Mouse (Mus musculus) heart, embryonic 12.5 days (tissue): ENCODE data around the gene Cntnap1. TPM values are rescaled to one million over a fixed set of nuclear protein-coding genes. Genes with fewer than 3 reads are reported as not detected.
A peak's percentile ranks its signal among the peaks of the same experiment; 100 is the strongest.

Experiments
- ATAC-seq: fragments of 200-750 bp; cut with Nextera tagmentation; 2 replicates; pipeline ENCODE4 v1.8.0; 2017; ENCODE audit warnings: moderate TSS enrichment, moderate library complexity; ENCODE audit not compliant: insufficient number of reproducible peaks, low FRiP score
- H3K27ac ChIP-seq: fragments of 300-500 bp; sonication (generic); 2 replicates; pipeline ENCODE4 v1.5.1; 2016; ENCODE audit warnings: mild to moderate bottlenecking, moderate library complexity; ENCODE audit not compliant: poor library complexity, severe bottlenecking
- H3K27me3 ChIP-seq: fragments of 300-500 bp; sonication (generic); replicated peaks from 2 replicates; pipeline ENCODE4 v1.6.1; 2016; ENCODE audit warnings: mild to moderate bottlenecking, moderate library complexity
- H3K36me3 ChIP-seq: fragments of 300-500 bp; sonication (generic); 2 replicates; pipeline ENCODE4 v1.6.1; 2016; ENCODE audit warnings: mild to moderate bottlenecking, moderate library complexity
- H3K4me1 ChIP-seq: fragments of 300-500 bp; sonication (generic); replicated peaks from 2 replicates; pipeline ENCODE4 v1.6.1; 2016; ENCODE audit warnings: mild to moderate bottlenecking
- H3K4me2 ChIP-seq: fragments of 300-500 bp; sonication (generic); 2 replicates; pipeline ENCODE4 v1.6.1; 2016; ENCODE audit warnings: mild to moderate bottlenecking, moderate library complexity
- H3K4me3 ChIP-seq: fragments of 300-500 bp; sonication (generic); 2 replicates; pipeline ENCODE4 v1.5.1; 2016; ENCODE audit warnings: mild to moderate bottlenecking
- H3K9ac ChIP-seq: fragments of 300-500 bp; sonication (generic); 2 replicates; pipeline ENCODE4 v1.6.1; 2016; ENCODE audit warnings: mild to moderate bottlenecking, moderate library complexity
- H3K9me3 ChIP-seq: fragments of 300-500 bp; sonication (generic); replicated peaks from 2 replicates; pipeline ENCODE4 v1.6.1; 2016; ENCODE audit warnings: mild to moderate bottlenecking, moderate library complexity
- WGBS: fragments of 180-500 bp; shearing (Covaris S2); methylation state at CpG from one replicate; pipeline ENCODE4 v1.1.7; 2016; 5-methylcytosine and 5-hydroxymethylcytosine counted together
- polyA plus RNA-seq: library from polyadenylated mRNA; unstranded; fragments of >200 nt; fragmentation: Nextera tagmentation; extraction: Ambion mirVana; gene quantifications from 2 replicates; pipeline ENCODE4 v1.2.1, GENCODE M21; 2016

Gene Cntnap1
- polyA plus RNA-seq, 1 experiment from 2014 or later = 0.37 TPM

GRCm38 (mm10) chr11:101173112-101173511 is 2.8 kb downstream of the Cntnap1 start:
- ATAC-seq = no peak
- Histone ChIP-seq H3K27ac (0 out of 2 replicates have a peak overlapping the region, but pooled peaks have one; percentile 28), H3K4me2 (peak overlapping the region; percentile 89), H3K9me3 (no peaks in the 10 kb centered on the region), H3K4me3 (peak overlapping the region; percentile 31; the same call in 1 of the 2 replicates), H3K36me3 (peaks cover 3% of the 10 kb centered on the region; the same call in 1 of the 2 replicates), H3K9ac (peak overlapping the region; percentile 59; the same call in 1 of the 2 replicates), H3K4me1 (peaks cover 73% of the 10 kb centered on the region), H3K27me3 (peaks cover 40% of the 10 kb centered on the region)
- 12% methylated on average over 11 of the region's 11 CpGs for WGBS

- peaks cover 66% of the 10 kb centered on the region for H3K4me1 ChIP-seq
- H3K9ac ChIP-seq = peak overlapping the region; percentile 59
- ATAC-seq = peak; percentile 47; the same call in 1 of the 2 replicates
- no peaks in the 10 kb centered on the region for H3K36me3 ChIP-seq
- H3K27ac ChIP-seq = peak overlapping the region; percentile 28
- H3K4me2 ChIP-seq = peak overlapping the region; percentile 89
- WGBS = 3% methylated on average over 61 of the region's 61 CpGs
- H3K4me3 ChIP-seq = peak overlapping the region; percentile 31
- H3K9me3 ChIP-seq = no peaks in the 10 kb centered on the region
- H3K27me3 ChIP-seq = peaks cover 40% of the 10 kb centered on the region
These were observed 3.5 kb downstream of the Cntnap1 start for GRCm38 (mm10) chr11:101173631-101174388.

GRCm38 (mm10) chr11:101174389-101174745 is 4.0 kb downstream of the Cntnap1 start:
- Histone ChIP-seq H3K4me2 (peak overlapping the region; percentile 89), H3K4me3 (peak overlapping the region; percentile 31), H3K9ac (peak overlapping the region; percentile 59; the same call in 1 of the 2 replicates), H3K27me3 (peaks cover 40% of the 10 kb centered on the region), H3K36me3 (no peaks in the 10 kb centered on the region), H3K27ac (no peak overlapping the region), H3K9me3 (no peaks in the 10 kb centered on the region), H3K4me1 (peaks cover 61% of the 10 kb centered on the region)
- WGBS = 39% methylated on average over 9 of the region's 9 CpGs
- no peak for ATAC-seq

DNA sequence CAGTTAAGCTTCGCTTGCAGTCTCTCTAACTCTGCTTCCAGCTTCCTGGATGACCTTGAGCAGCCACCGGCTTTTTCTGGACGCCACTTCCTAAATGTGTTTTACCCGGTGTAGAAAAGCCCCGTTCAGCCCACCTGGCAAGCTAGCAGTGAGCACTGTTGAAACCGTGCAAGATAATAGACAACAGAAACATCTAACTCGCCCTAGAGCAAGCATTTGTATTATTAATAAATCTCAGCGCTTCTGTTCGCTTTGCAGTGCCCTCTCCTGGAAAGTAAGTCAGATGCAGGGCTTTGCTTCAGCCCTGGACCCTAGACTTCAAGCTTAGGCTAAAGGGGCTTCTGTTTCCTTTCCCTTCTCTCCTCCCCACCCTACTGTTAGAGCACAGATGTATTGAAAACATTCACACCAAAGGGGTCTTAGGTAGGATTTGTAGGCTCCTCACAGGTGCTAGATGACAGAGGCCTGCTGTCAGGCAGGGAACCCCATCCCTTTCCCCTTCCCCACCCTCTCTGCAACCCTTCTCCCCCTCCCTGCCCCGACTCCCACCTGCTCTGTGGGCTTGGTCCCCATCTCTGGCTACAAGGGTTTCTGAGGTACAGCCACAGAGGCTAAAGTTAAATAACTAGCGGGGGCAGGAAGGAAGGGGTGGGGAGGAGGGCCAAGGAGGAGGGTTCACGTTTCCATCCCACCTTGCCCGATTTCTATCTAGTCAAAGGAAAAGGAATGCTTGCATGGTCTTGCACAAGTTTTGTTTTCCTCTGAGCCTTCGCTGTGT is 4.7 kb downstream of the Cntnap1 start, which contains the start of gene Ccr10:
Ccr10 (minus strand) TSS at position 593 of the 778 bp plus-strand sequence.
- ATAC-seq = no peak
- Histone ChIP-seq H3K4me3 (peak within 1 kb of the TSS; percentile 43), H3K27ac (no peak within 1 kb of the TSS), H3K9ac (peak within 1 kb of the TSS; percentile 60), H3K9me3 (no peaks in the 10 kb centered on the region), H3K27me3 (peaks cover 39% of the 10 kb centered on the region), H3K4me1 (peaks cover 54% of the 10 kb centered on the region), H3K36me3 (no peaks in the 10 kb centered on the region), H3K4me2 (peak within 1 kb of the TSS; percentile 89)
- 23% methylated on average over 14 of the region's 14 CpGs for WGBS

DNA sequence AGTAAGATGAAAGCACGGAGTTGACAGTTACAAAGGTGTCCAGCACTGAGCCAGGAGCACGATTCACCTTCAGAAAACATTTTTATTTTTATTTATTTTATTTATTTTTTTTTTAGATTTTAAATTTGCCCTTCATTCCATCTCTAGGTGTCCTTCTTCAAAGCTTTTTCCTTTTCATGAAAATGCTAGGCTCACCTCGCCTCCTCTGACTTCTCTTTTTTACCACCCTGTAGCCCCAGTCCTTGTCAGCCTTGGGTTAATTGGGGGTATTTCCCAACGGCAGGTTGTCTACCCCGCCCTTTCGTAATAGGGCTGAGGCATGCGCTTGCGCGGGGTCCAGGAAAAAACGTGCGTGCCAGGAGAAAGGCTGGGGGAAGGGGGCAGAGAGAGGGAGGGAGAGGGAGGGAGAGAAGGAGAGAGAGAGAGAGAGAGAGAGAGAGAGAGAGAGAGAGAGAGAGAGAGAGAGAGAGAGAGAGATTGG is 5.4 kb downstream of the Cntnap1 start:
- 13% methylated on average over 11 of the region's 11 CpGs for WGBS
- no peak overlapping the region for H3K27ac ChIP-seq

DNA sequence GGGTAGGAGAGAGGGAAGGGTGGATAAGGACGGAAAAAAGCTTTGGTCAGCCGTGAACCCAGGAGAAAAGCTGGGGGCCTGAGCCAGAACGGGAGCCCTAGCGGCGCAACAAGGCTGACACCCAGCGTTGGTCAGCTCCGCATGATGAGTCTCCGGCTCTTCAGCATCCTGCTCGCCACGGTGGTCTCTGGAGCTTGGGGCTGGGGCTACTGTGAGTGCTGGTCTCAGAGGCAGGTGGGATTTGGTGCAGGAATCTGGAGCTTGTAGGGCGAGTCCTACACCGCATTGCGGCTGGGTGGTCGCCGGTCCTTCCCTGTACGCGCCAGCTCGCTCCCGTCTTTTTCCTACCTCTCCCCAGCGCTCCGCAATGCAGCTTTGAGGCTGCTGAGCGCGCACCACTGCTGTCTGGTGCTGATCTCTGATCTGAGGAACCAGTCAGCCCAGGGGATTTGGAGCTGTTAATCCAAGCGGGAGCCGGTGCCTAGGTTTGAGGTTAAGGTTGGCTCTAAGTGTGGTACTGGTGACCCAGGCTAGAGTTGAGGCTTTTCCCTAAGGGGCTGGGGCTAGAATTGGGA is 5.9 kb downstream of the Cntnap1 start:
- Histone ChIP-seq H3K4me2 (peak overlapping the region; percentile 73), H3K4me1 (peaks cover 50% of the 10 kb centered on the region), H3K27me3 (peaks cover 39% of the 10 kb centered on the region)

More for the DNA sequence above, 5.4 kb downstream of the Cntnap1 start:
- peak overlapping the region; percentile 43 for H3K4me3 ChIP-seq
- no peaks in the 10 kb centered on the region for H3K36me3 ChIP-seq
- peaks cover 50% of the 10 kb centered on the region for H3K4me1 ChIP-seq
- H3K9ac ChIP-seq = peak overlapping the region; percentile 60
- peak overlapping the region; percentile 73 for H3K4me2 ChIP-seq
- H3K9me3 ChIP-seq = no peaks in the 10 kb centered on the region
- peaks cover 39% of the 10 kb centered on the region for H3K27me3 ChIP-seq
- ATAC-seq = no peak

DNA sequence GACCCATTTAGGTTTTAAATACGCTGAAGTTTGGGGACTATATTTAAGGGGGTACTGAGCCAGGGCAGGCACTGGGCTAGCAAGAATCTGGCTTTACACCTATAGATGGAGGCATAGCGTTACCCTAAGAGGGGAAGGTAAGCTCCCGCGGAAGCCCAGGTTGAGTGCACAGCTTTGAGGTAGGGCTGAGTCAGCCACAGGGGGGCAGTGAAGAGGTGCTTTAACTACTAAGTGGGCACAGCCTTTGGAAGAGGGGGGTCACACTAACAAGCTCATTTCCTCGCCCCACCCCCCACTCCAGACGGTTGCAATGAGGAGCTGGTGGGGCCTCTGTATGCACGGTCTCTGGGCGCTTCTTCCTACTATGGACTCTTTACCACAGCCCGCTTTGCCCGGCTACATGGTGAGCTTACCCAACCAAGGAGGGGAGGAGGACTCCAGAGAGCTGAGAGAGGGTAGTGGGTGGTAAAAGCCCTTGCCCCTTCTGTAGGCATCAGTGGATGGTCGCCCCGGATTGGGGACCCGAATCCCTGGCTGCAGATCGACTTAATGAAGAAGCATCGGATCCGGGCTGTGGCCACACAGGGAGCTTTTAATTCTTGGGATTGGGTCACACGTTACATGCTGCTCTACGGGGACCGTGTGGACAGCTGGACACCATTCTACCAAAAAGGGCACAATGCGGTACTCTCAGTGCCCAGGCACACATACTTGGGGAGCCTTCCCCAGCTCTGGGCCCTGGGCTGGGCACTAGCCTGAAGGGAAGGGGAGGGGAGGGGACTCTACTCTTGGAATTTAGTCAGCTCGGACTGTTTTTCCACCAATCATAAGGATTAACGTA is 6.8 kb downstream of the Cntnap1 start:
- ATAC-seq = no peak
- H3K36me3 ChIP-seq = no peaks in the 10 kb centered on the region
- 33% methylated on average over 22 of the region's 22 CpGs for WGBS
- no peak overlapping the region for H3K27ac ChIP-seq
- no peaks in the 10 kb centered on the region for H3K9me3 ChIP-seq
- H3K27me3 ChIP-seq = peaks cover 39% of the 10 kb centered on the region
- H3K4me2 ChIP-seq = peak overlapping the region; percentile 73
- peaks cover 46% of the 10 kb centered on the region for H3K4me1 ChIP-seq
- no peak overlapping the region for H3K4me3 ChIP-seq
- no peak overlapping the region for H3K9ac ChIP-seq

More for the DNA sequence above, 5.9 kb downstream of the Cntnap1 start:
- Histone ChIP-seq H3K4me3 (peak overlapping the region; percentile 43), H3K27ac (no peak overlapping the region), H3K9ac (peak overlapping the region; percentile 60; the same call in 1 of the 2 replicates), H3K9me3 (no peaks in the 10 kb centered on the region), H3K36me3 (no peaks in the 10 kb centered on the region)
- ATAC-seq = no peak
- WGBS = under 1% methylated on average over 25 of the region's 25 CpGs

DNA sequence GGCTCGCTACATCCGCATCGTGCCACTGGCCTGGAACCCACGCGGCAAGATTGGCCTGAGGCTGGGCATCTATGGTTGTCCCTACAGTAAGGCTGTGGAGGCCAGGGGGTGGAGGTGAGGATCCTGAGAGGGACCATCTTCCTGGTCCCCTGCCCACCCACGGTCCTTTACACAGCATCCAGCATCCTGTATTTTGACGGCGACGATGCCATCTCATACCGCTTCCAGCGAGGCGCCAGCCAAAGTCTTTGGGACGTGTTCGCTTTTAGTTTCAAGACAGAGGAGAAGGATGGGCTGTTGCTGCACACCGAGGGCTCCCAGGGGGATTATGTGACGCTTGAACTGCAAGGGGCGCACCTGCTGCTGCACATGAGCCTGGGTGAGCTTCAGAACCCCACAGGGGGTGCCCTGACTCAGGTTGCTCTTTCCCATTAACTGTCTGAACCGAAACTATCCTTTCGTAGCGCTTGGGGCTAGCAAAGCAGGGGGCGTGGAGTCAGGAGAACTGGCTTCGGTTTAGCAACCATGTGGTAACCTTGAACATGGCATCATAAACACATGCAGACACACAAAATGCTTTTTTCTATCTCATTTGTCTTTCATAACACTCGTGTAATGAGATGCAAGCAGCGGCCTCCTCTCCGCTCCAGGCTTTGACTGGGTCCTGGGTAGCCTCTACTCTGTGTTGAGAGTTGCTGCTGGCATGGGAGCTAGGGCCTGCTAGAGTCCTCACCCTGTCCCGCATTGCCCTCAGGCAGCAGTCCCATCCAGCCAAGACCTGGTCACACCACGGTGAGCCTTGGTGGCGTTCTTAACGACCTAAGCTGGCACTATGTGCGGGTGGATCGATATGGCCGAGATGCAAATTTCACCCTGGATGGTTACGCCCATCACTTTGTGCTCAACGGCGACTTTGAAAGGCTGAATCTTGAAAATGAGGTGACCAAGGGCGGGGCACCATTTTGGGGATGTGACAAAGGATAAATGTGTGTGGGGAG is 8.0 kb downstream of the Cntnap1 start:
- ATAC-seq = no peak
- no peak overlapping the region for H3K4me3 ChIP-seq
- peak overlapping the region; percentile 7; the same call in 1 of the 2 replicates for H3K4me2 ChIP-seq
- 56% methylated on average over 36 of the region's 36 CpGs for WGBS
- peaks cover 35% of the 10 kb centered on the region for H3K4me1 ChIP-seq
- H3K36me3 ChIP-seq = no peaks in the 10 kb centered on the region
- peaks cover 39% of the 10 kb centered on the region for H3K27me3 ChIP-seq
- H3K9ac ChIP-seq = no peak overlapping the region
- no peaks in the 10 kb centered on the region for H3K9me3 ChIP-seq
- no peak overlapping the region for H3K27ac ChIP-seq

DNA sequence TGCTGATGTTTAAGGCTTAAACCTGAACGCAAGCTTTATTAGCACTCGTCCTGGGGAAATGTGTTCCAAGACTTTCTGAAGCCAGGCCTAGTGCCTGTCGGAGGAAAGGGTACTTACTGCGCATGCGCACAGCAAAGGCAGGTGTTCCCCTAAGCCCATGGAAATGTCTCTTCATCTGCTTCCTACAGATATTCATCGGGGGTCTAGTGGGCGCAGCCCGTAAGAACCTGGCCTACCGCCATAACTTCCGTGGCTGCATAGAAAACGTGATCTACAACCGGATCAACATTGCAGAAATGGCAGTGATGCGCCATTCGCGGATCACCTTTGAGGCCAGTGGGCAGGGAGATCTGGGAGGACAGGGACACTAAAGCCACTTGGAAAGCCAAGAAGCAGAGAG is 9.0 kb downstream of the Cntnap1 start:
- H3K4me2 ChIP-seq = no peak overlapping the region
- peaks cover 27% of the 10 kb centered on the region for H3K4me1 ChIP-seq
- H3K9ac ChIP-seq = no peak overlapping the region
- WGBS = 81% methylated on average over 15 of the region's 15 CpGs
- no peaks in the 10 kb centered on the region for H3K36me3 ChIP-seq
- no peak for ATAC-seq
- H3K27ac ChIP-seq = no peak overlapping the region
- peaks cover 47% of the 10 kb centered on the region for H3K27me3 ChIP-seq
- H3K9me3 ChIP-seq = no peaks in the 10 kb centered on the region
- no peak overlapping the region for H3K4me3 ChIP-seq
